In genomic region chr13:102644789-102645551, GRCm38 (mm10) we compare ENCODE assay signal across 8 mouse cellular contexts. TPM values are rescaled to one million over a fixed set of nuclear protein-coding genes. Genes with fewer than 3 reads are reported as not detected.
DNase-seq lines count a peak whose midpoint lies in the region; ATAC-seq and TF ChIP-seq lines count a peak whose summit lies in the region.

No protein-coding gene starts in this region.

- 23% methylated on average over 17 of the region's 17 CpGs for WGBS in heart, embryonic 14.5 days
- 26% methylated on average over 17 of the region's 17 CpGs for WGBS in kidney, embryonic 16.5 days
- WGBS in limb, embryonic 14.5 days = 19% methylated on average over 17 of the region's 17 CpGs
- 18% methylated on average over 17 of the region's 17 CpGs for WGBS in midbrain, embryonic 15.5 days

- peak overlapping the region; percentile 53 for H3K4me2 ChIP-seq in heart, embryonic 14.5 days (ENCODE audit: low read length)
- H3K4me2 ChIP-seq in kidney, embryonic 16.5 days (replicated peaks; ENCODE audit: low read depth, low read length) = peak overlapping the region; percentile 43; the same call in 1 of the 2 replicates
- H3K4me2 ChIP-seq in limb, embryonic 14.5 days (replicated peaks; ENCODE audit: low read depth, low read length, severe bottlenecking) = peak overlapping the region; percentile 26
- peak overlapping the region; percentile 39 for H3K4me2 ChIP-seq in midbrain, embryonic 15.5 days

- H3K4me1 ChIP-seq in heart, embryonic 14.5 days (ENCODE audit: control insufficient read depth in 2 of 2, insufficient read depth in 2 of 2, low read length in 2 of 2) = peaks cover 7 to 12% of the 10 kb centered on the region in 2 experiments; a peak in 3 of 4 replicates
- peaks cover 19% of the 10 kb centered on the region for H3K4me1 ChIP-seq in kidney, embryonic 16.5 days (ENCODE audit: insufficient read depth, low read length)
- H3K4me1 ChIP-seq in limb, embryonic 14.5 days (ENCODE audit: control insufficient read depth, insufficient read depth, low read length) = peaks cover 7% of the 10 kb centered on the region; the same call in 1 of the 2 replicates
- H3K4me1 ChIP-seq in midbrain, embryonic 15.5 days = peaks cover 11% of the 10 kb centered on the region

- no peak overlapping the region for H3K9ac ChIP-seq in heart, embryonic 14.5 days (ENCODE audit: low read length)
- 0 out of 2 replicates have a peak overlapping the region, but pooled peaks have one; percentile 38 for H3K9ac ChIP-seq in kidney, embryonic 16.5 days (replicated peaks; ENCODE audit: low read length)
- H3K9ac ChIP-seq in limb, embryonic 14.5 days (ENCODE audit: low read depth, low read length, severe bottlenecking) = no peak overlapping the region
- H3K9ac ChIP-seq in midbrain, embryonic 15.5 days = no peak overlapping the region

- H3K27me3 ChIP-seq in heart, embryonic 14.5 days (ENCODE audit: control insufficient read depth, insufficient read depth, low read length) = no peaks in the 10 kb centered on the region
- H3K27me3 ChIP-seq in kidney, embryonic 16.5 days (ENCODE audit: insufficient read depth, low read length) = no peaks in the 10 kb centered on the region
- H3K27me3 ChIP-seq in limb, embryonic 14.5 days (ENCODE audit: control insufficient read depth, insufficient read depth, low read length) = no peaks in the 10 kb centered on the region
- H3K27me3 ChIP-seq in midbrain, embryonic 15.5 days (replicated peaks) = no peaks in the 10 kb centered on the region
- H3K27me3 ChIP-seq in splenic B cell, adult 2 months (ENCODE audit: control insufficient read depth, insufficient read depth, low read length, poor library complexity, severe bottlenecking) = no peaks in the 10 kb centered on the region

- no peaks in the 10 kb centered on the region for H3K9me3 ChIP-seq in heart, embryonic 14.5 days (ENCODE audit: control insufficient read depth, low read length)
- no peaks in the 10 kb centered on the region for H3K9me3 ChIP-seq in kidney, embryonic 16.5 days (ENCODE audit: low read length)
- H3K9me3 ChIP-seq in limb, embryonic 14.5 days (ENCODE audit: control insufficient read depth, low read length) = no peaks in the 10 kb centered on the region
- no peaks in the 10 kb centered on the region for H3K9me3 ChIP-seq in midbrain, embryonic 15.5 days

- TF ChIP-seq POLR2A in limb, embryonic 14.5 days (IDR thresholded peaks at IDR 0.05; ENCODE audit: borderline replicate concordance, extremely low read depth, insufficient read depth, insufficient read length) = no peak

- DNase-seq in CD4-positive, CD25-positive, alpha-beta regulatory T cell, adult 2 months (ENCODE audit: low read depth, low spot score) = peak; percentile 81
- DNase-seq in brain, adult 2 months (ENCODE audit: low read depth, low spot score) = peak; percentile 89
- DNase-seq in fibroblast of lung, adult 2 months (ENCODE audit: low read depth) = peak; percentile 44
- peak; percentile 89 for DNase-seq in limb, embryonic 14.5 days (ENCODE audit: low spot score)
- peak; percentile 81 for DNase-seq in splenic B cell, adult 2 months (ENCODE audit: low read depth, low spot score)

- H3K36me3 ChIP-seq in heart, embryonic 14.5 days (ENCODE audit: control insufficient read depth, insufficient read depth, low read length) = no peaks in the 10 kb centered on the region
- H3K36me3 ChIP-seq in kidney, embryonic 16.5 days (ENCODE audit: insufficient read depth, low read length) = no peaks in the 10 kb centered on the region
- no peaks in the 10 kb centered on the region for H3K36me3 ChIP-seq in limb, embryonic 14.5 days (ENCODE audit: control insufficient read depth, insufficient read depth, low read length)
- no peaks in the 10 kb centered on the region for H3K36me3 ChIP-seq in midbrain, embryonic 15.5 days (replicated peaks)
- no peaks in the 10 kb centered on the region for H3K36me3 ChIP-seq in splenic B cell, adult 2 months (ENCODE audit: control insufficient read depth, insufficient read depth, low read length, poor library complexity, severe bottlenecking)

- peak overlapping the region; percentile 17 to 27; a peak in 1 of 4 replicates for H3K4me3 ChIP-seq in heart, embryonic 14.5 days (ENCODE audit: control insufficient read depth in 1 of 2, insufficient read depth in 1 of 2, low read depth in 1 of 2, low read length in 2 of 2)
- H3K4me3 ChIP-seq in kidney, embryonic 16.5 days (ENCODE audit: low read length) = peak overlapping the region; percentile 24; the same call in 1 of the 2 replicates
- no peak overlapping the region for H3K4me3 ChIP-seq in limb, embryonic 14.5 days (replicated peaks; ENCODE audit: low read length)
- H3K4me3 ChIP-seq in midbrain, embryonic 15.5 days = no peak overlapping the region

- no peak overlapping the region for H3K27ac ChIP-seq in heart, embryonic 14.5 days (replicated peaks in 1 of 2; ENCODE audit: control insufficient read depth in 1 of 2, insufficient read depth in 1 of 2, low read depth in 2 of 2, low read length in 2 of 2)
- H3K27ac ChIP-seq in kidney, embryonic 16.5 days (ENCODE audit: low read length) = no peak overlapping the region
- H3K27ac ChIP-seq in limb, embryonic 14.5 days (replicated peaks; ENCODE audit: low read depth, low read length) = no peak overlapping the region
- H3K27ac ChIP-seq in midbrain, embryonic 15.5 days = 0 out of 2 replicates have a peak overlapping the region, but pooled peaks have one; percentile 29

- no peak for ATAC-seq in heart, embryonic 14.5 days (ENCODE audit: insufficient number of reproducible peaks, insufficient read depth, low FRiP score, low read depth)
- ATAC-seq in kidney, embryonic 16.5 days (ENCODE audit: low FRiP score, low TSS enrichment) = peak; percentile 74; the same call in 1 of the 2 replicates
- peak; percentile 77; the same call in 1 of the 2 replicates for ATAC-seq in limb, embryonic 14.5 days (ENCODE audit: low FRiP score, low read depth)
- peak; percentile 91 for ATAC-seq in midbrain, embryonic 15.5 days (replicated peaks)

RNA-seq across cellular contexts. Expression of gene Cd180, which starts 48.4 kb away (rescaled TPM):
- 0.88 and 0.94 TPM in 2 replicates for polyA plus RNA-seq in heart, embryonic 14.5 days (2014; fragmentation: Nextera tagmentation; extraction: Ambion mirVana)
- polyA plus RNA-seq in kidney, embryonic 16.5 days (2015; fragmentation: Nextera tagmentation; extraction: Ambion mirVana) = 0.24 and 0.29 TPM in 2 replicates
- polyA plus RNA-seq in limb, embryonic 14.5 days (2012; rRNA removed) = 1.2 and 1.3 TPM in 2 replicates
- polyA plus RNA-seq in limb, embryonic 14.5 days (2014; fragmentation: Nextera tagmentation; extraction: Ambion mirVana) = 0.61 and 1.3 TPM in 2 replicates
- 0.28 and 0.63 TPM in 2 replicates for polyA plus RNA-seq in midbrain, embryonic 15.5 days (2015; fragmentation: Nextera tagmentation; extraction: Ambion mirVana)

Comparison
In these comparisons a context has a peak if more than half of its experiments do, and no peak if none do; other contexts are left out.
1. H3K4me3 ChIP-seq: peak in heart, embryonic 14.5 days (2 of 2) and kidney, embryonic 16.5 days (single experiment); none in limb, embryonic 14.5 days (single experiment) and midbrain, embryonic 15.5 days (single experiment).
2. Peak in every context shown above with its lines, with median percentiles within 50 percentile points of each other: DNase-seq and H3K4me2 ChIP-seq.